Mouse (Mus musculus): ENCODE data around the gene Cfap61.

Cfap61 gene

GRCm38 (mm10) chr2:146262215-146262614, 327.6 kb downstream of the Cfap61 start:
- no peak for DNase-seq

DNA sequence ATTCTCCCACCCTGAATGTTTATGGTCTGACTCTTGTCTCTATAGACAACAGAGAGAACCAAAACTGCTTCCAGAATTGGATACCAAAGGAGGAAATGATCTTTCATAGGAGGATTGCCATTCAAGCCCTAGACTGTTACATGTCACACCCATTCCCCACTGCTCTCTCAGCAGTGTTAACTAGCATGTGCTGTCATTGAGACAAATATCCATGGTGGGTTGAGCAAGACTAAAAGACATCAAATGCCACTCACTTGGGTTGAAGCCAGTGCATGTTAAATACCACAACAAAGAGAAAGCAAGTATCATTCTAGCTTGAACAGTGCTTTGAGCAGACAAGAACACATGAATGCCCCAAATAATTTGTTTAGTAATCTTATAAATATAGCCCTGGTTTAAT, 328.4 kb downstream of the Cfap61 start:
- DNase-seq: no peak
